Mouse (Mus musculus) C2C12 (cell line): ENCODE measurements around the gene Zfp473.

ENCODE experiments used
- CEBPB ChIP-seq: IDR thresholded peaks from one replicate; pipeline ENCODE4 v1.6.1; 2011; ENCODE audit warnings: low read depth, mild to moderate bottlenecking, control low read depth, moderate library complexity
- CTCF ChIP-seq: IDR thresholded peaks from one replicate; pipeline ENCODE4 v1.5.1; 2011; ENCODE audit not compliant: control insufficient read depth, insufficient read depth, insufficient read length
- MAX ChIP-seq: IDR thresholded peaks from one replicate; pipeline ENCODE4 v1.6.1; 2011; ENCODE audit warnings: mild to moderate bottlenecking, control low read depth
- MYOD1 ChIP-seq: IDR thresholded peaks from one replicate; pipeline ENCODE4 v1.6.1; 2011; ENCODE audit warnings: low read depth; ENCODE audit not compliant: control insufficient read depth, insufficient read length
- MYOG ChIP-seq: IDR thresholded peaks from one replicate; pipeline ENCODE4 v1.6.1; 2011; ENCODE audit not compliant: control insufficient read depth, insufficient read length; ENCODE audit errors: extremely low read depth
- USF1 ChIP-seq: IDR thresholded peaks from one replicate; pipeline ENCODE4 v1.6.1; 2011; ENCODE audit warnings: low read depth, mild to moderate bottlenecking, control low read depth, moderate library complexity

DNA sequence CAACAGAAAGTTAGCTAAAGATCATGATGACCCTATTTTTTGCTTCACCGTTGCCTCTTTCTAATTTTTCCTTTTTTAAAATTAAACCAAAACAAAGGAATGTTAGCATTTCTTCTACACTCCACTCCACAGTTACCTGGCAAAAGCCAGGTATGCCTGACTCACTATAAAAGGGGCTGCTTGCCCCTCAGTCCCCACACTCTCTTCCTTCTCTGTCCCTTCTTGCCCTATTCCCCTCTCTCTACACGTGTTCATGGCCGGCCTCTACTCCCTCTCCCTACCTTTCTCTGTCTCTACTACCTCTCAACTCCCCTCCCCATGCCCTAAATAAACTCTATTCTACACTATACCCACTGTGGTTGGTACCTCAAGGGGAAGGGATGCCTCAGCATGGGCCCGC, 3.7 kb downstream of the Zfp473 start:
- TF ChIP-seq CTCF (no peak), USF1 (no peak), CEBPB (no peak), MYOG (no peak), MAX (no peak), MYOD1 (no peak)
